Mouse (Mus musculus): Measurements from ENCODE around the gene Ch25h. TPM values are rescaled to one million over a fixed set of nuclear protein-coding genes. Genes with fewer than 3 reads are reported as not detected.

The Ch25h gene
- polyA plus RNA-seq, 1 experiment from 2014 or later, result 0.15 TPM

- Histone ChIP-seq H3K9me3 (no peaks in the 10 kb centered on the region), H3K36me3 (no peaks in the 10 kb centered on the region), H3K4me2 (replicated peaks) (no peak overlapping the region), H3K27ac (no peak overlapping the region), H3K4me1 (replicated peaks) (no peaks in the 10 kb centered on the region), H3K27me3 (no peaks in the 10 kb centered on the region), H3K4me3 (replicated peaks) (no peak overlapping the region), H3K9ac (replicated peaks) (no peak overlapping the region)
- 80% methylated on average over 1 of the region's 1 CpGs for WGBS
- ATAC-seq, result no peak
Measured at GRCm38 (mm10) chr19:34461451-34462019, 13.4 kb downstream of the Ch25h start.

DNA sequence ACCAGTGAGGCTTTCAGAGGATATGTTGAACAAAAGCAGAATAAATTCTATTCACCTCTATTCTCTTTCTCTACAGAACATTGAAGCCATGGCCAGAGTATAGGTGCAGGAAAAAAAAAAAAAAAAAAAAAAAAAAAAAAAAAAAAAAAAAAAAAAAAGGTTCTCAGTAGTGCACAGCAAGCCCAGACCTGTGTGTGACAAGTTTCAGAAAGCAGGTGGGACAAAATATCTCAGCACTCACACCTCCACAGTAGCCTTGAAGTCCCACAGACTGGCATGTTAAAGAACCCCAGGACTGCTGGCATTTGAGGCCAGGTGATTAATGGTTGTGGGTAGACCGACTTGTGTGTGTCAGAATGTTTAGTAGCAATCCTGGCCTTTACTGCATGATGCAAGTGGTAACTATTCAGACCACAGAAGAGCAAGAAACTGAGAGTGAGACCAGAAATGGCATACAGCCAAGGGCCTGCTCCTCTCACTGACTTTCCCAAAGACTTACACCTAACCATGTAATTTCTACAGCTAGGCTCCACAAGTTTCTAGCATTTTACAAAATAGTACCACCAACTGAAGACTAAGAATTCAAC, 24.1 kb downstream of the Ch25h start:
- WGBS, result 94% methylated on average over 1 of the region's 1 CpGs
- Histone ChIP-seq H3K4me3 (replicated peaks) (no peak overlapping the region), H3K9ac (replicated peaks) (no peak overlapping the region), H3K36me3 (no peaks in the 10 kb centered on the region), H3K4me2 (replicated peaks) (no peak overlapping the region), H3K27ac (no peak overlapping the region), H3K9me3 (no peaks in the 10 kb centered on the region), H3K4me1 (replicated peaks) (no peaks in the 10 kb centered on the region), H3K27me3 (no peaks in the 10 kb centered on the region)
- ATAC-seq, result no peak

- Histone ChIP-seq H3K27ac (no peak overlapping the region), H3K4me2 (replicated peaks) (no peak overlapping the region), H3K27me3 (no peaks in the 10 kb centered on the region), H3K9ac (replicated peaks) (no peak overlapping the region), H3K4me1 (replicated peaks) (no peaks in the 10 kb centered on the region), H3K4me3 (replicated peaks) (no peak overlapping the region), H3K36me3 (no peaks in the 10 kb centered on the region), H3K9me3 (no peaks in the 10 kb centered on the region)
- ATAC-seq, result no peak
- WGBS, result 91% methylated on average over 1 of the region's 1 CpGs
Measured at GRCm38 (mm10) chr19:34448851-34449250, 26.1 kb downstream of the Ch25h start.

DNA sequence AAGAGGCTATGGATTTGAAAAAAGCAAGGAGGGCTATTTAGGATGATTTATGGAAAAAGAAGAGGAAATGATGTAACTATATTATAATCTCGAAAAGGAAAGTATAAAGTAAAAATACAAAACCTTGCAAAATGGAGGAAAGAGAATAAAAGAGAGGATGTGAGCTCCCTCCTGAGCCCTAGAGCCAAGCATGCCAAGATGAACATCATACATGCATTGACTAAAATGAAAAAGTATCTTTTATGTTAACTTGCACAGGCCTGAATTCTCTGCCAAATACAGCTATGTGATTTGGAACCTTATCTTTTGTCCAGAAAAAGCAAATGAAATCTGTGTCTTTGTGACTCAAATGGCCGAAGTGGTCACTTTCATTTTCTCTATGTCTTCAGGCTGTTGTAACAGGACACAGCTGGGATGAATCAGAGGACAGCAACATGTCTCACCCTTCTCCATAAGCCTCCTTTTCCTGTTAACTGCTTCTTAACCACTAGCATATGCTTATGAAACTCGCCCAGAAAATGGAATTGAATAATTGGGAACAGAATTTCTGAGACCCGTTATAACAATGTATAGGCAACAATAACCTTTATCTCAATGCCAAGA, 29.5 kb downstream of the Ch25h start:
- H3K9me3 ChIP-seq, result no peaks in the 10 kb centered on the region
- no peaks in the 10 kb centered on the region for H3K36me3 ChIP-seq
- WGBS, result 79% methylated on average over 4 of the region's 4 CpGs
- H3K27ac ChIP-seq, result no peak overlapping the region
- no peaks in the 10 kb centered on the region for H3K27me3 ChIP-seq
- no peak overlapping the region for H3K9ac ChIP-seq (replicated peaks)
- ATAC-seq, result no peak
- H3K4me1 ChIP-seq (replicated peaks), result no peaks in the 10 kb centered on the region
- no peak overlapping the region for H3K4me2 ChIP-seq (replicated peaks)
- H3K4me3 ChIP-seq (replicated peaks), result no peak overlapping the region

GRCm38 (mm10) chr19:34444785-34445184, 30.2 kb downstream of the Ch25h start:
- Histone ChIP-seq H3K9ac (replicated peaks) (no peak overlapping the region), H3K4me2 (replicated peaks) (no peak overlapping the region), H3K27me3 (no peaks in the 10 kb centered on the region), H3K4me1 (replicated peaks) (no peaks in the 10 kb centered on the region), H3K4me3 (replicated peaks) (no peak overlapping the region), H3K36me3 (no peaks in the 10 kb centered on the region), H3K27ac (no peak overlapping the region), H3K9me3 (no peaks in the 10 kb centered on the region)
- 93% methylated on average over 3 of the region's 3 CpGs for WGBS
- ATAC-seq, result no peak

DNA sequence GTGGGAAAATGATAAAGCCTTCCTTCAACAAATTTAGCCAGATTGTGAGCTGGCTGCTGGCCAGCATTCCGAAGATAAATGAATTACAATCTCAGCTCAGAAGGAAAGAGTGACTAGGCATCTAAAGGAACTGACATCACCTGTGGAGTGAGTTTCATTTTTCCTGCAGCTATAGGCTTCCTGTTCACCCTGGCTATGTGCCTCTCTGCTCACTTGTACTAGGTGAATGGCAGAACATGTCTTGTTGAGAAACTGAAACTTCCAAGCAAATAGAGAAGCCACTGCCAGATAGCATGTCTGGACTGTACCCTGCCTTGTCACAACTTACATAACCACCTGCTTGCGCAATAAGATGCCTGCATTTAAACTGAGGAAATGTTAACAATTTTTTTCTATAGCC, 33.0 kb downstream of the Ch25h start:
- Histone ChIP-seq H3K9me3 (no peaks in the 10 kb centered on the region), H3K4me2 (replicated peaks) (no peak overlapping the region), H3K36me3 (no peaks in the 10 kb centered on the region), H3K4me3 (replicated peaks) (no peak overlapping the region), H3K27me3 (no peaks in the 10 kb centered on the region), H3K9ac (replicated peaks) (no peak overlapping the region), H3K4me1 (replicated peaks) (no peaks in the 10 kb centered on the region), H3K27ac (no peak overlapping the region)
- ATAC-seq, result no peak
- 90% methylated on average over 2 of the region's 2 CpGs for WGBS

DNA sequence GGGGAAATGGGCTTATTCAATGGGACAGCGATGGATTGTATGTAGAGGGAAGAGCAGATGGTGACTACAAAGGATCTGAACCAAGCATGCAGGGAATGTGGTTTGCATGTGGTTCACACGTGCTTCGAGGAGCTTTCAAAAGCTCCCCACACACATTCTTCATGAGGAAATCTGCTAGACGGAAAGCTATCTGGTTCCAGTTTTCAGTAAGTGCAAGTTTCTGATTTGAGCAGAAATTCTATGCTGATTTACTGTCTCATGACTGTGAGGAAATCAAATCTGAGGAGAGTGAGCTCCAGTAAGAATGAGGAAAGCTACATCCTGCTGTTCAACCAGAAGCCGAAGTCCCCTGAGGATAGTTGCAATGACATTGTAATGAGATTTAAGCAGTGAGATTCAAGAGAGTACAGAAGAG, 39.8 kb downstream of the Ch25h start:
- H3K36me3 ChIP-seq, result no peaks in the 10 kb centered on the region
- WGBS, result 73% methylated on average over 5 of the region's 5 CpGs
- ATAC-seq, result no peak
- H3K27me3 ChIP-seq, result no peaks in the 10 kb centered on the region
- no peak overlapping the region for H3K4me2 ChIP-seq (replicated peaks)
- H3K9me3 ChIP-seq, result no peaks in the 10 kb centered on the region
- H3K4me3 ChIP-seq (replicated peaks), result no peak overlapping the region
- no peak overlapping the region for H3K9ac ChIP-seq (replicated peaks)
- H3K27ac ChIP-seq, result no peak overlapping the region
- no peaks in the 10 kb centered on the region for H3K4me1 ChIP-seq (replicated peaks)

GRCm38 (mm10) chr19:34431314-34431713, 43.6 kb downstream of the Ch25h start:
- 83% methylated on average over 3 of the region's 3 CpGs for WGBS
- H3K4me2 ChIP-seq (replicated peaks), result no peak overlapping the region
- no peak for ATAC-seq
- no peak overlapping the region for H3K4me3 ChIP-seq (replicated peaks)
- no peaks in the 10 kb centered on the region for H3K36me3 ChIP-seq
- no peaks in the 10 kb centered on the region for H3K27me3 ChIP-seq
- no peak overlapping the region for H3K9ac ChIP-seq (replicated peaks)
- H3K9me3 ChIP-seq, result no peaks in the 10 kb centered on the region
- no peak overlapping the region for H3K27ac ChIP-seq
- H3K4me1 ChIP-seq (replicated peaks), result no peaks in the 10 kb centered on the region

DNA sequence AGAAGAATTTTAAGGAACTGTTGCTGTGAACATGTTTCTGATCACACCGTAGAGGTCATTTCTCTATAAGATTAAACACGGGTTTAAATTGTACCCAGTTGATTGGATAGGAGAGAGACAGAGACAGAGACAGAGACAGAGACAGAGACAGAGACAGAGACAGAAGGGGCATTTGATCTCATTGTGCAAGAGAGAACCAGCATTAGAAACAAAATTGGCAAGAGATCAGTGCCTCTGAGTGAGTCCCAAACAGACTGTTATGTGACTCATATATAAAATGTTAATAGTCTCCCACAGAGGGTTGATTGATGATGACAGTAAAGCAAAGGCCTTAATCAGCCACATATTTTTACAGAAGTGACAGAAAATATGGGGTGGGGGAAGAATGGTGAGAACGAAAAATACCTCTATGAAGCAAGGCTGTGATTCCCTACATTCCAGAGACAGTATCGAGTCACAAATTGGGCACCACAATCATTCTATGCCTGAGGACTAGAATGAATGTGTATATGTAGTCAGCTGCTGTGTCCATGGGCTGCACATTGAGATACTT, 51.1 kb downstream of the Ch25h start:
- H3K4me2 ChIP-seq (replicated peaks), result no peak overlapping the region
- no peaks in the 10 kb centered on the region for H3K9me3 ChIP-seq
- no peak overlapping the region for H3K9ac ChIP-seq (replicated peaks)
- H3K27ac ChIP-seq, result no peak overlapping the region
- 90% methylated on average over 4 of the region's 4 CpGs for WGBS
- no peak for ATAC-seq
- H3K4me3 ChIP-seq (replicated peaks), result no peak overlapping the region
- no peaks in the 10 kb centered on the region for H3K36me3 ChIP-seq
- H3K27me3 ChIP-seq, result no peaks in the 10 kb centered on the region
- no peaks in the 10 kb centered on the region for H3K4me1 ChIP-seq (replicated peaks)

Other genes with a start within 250 kb of the Ch25h start
- 9.6 and 15.2 TPM in 2 replicates for gene Acta2, start 219.6 kb downstream of the Ch25h start, polyA plus RNA-seq (2015; fragmentation: Nextera tagmentation; extraction: Ambion mirVana)
- 0.51 and 0.53 TPM in 2 replicates for gene Fas, start 184.5 kb downstream of the Ch25h start, polyA plus RNA-seq (2015; fragmentation: Nextera tagmentation; extraction: Ambion mirVana)
- gene Lipa, start 52.3 kb upstream of the Ch25h start, polyA plus RNA-seq (2015; fragmentation: Nextera tagmentation; extraction: Ambion mirVana), result 21.2 and 22.4 TPM in 2 replicates
- 3.3 and 5.4 TPM in 2 replicates for gene Ifit2, start 75.5 kb upstream of the Ch25h start, polyA plus RNA-seq (2015; fragmentation: Nextera tagmentation; extraction: Ambion mirVana)
- gene Ifit3, start 108.4 kb upstream of the Ch25h start, polyA plus RNA-seq (2015; fragmentation: Nextera tagmentation; extraction: Ambion mirVana), result 0.61 and 0.92 TPM in 2 replicates
- 0.35 and 0.48 TPM in 2 replicates for gene Ifit1bl1, start 126.8 kb upstream of the Ch25h start, polyA plus RNA-seq (2015; fragmentation: Nextera tagmentation; extraction: Ambion mirVana)
- gene Ifit3b, start 132.8 kb upstream of the Ch25h start, polyA plus RNA-seq (2015; fragmentation: Nextera tagmentation; extraction: Ambion mirVana), result 0.16 and 0.18 TPM in 2 replicates
- 0.12 and 0.18 TPM in 2 replicates for gene Ifit1bl2, start 165.6 kb upstream of the Ch25h start, polyA plus RNA-seq (2015; fragmentation: Nextera tagmentation; extraction: Ambion mirVana)
- 0.09 and 0.17 TPM in 2 replicates for gene Ifit1, start 165.7 kb upstream of the Ch25h start, polyA plus RNA-seq (2015; fragmentation: Nextera tagmentation; extraction: Ambion mirVana)

All from midbrain, embryonic 13.5 days (tissue).